Mouse (Mus musculus): Measurements from ENCODE around the gene Lgi1.

GRCm38 (mm10) chr19:38318308-38318707, 54.0 kb downstream of the Lgi1 start:
- TF ChIP-seq GATA1 (IDR thresholded peaks at IDR 0.05; ENCODE audit: low read length), result no peak
- TF ChIP-seq TAL1 (IDR thresholded peaks at IDR 0.05; ENCODE audit: low read length), result no peak
